Mouse (Mus musculus) adipose tissue, adult 10 weeks (tissue): ENCODE data around the gene F930015N05Rik. TPM values are rescaled to one million over a fixed set of nuclear protein-coding genes. Genes with fewer than 3 reads are reported as not detected.

Experiments used
- polyA plus RNA-seq: library from polyadenylated mRNA; stranded (reverse); fragments of 350-450 nt; fragmentation: Illumina TruSeq; extraction: RNeasy Lipid Tissue Mini Kit (QIAGEN cat#74804); gene quantifications from one replicate; pipeline ENCODE4 v1.2.3, GENCODE M21; 2014; ENCODE audit warnings: low read depth, low replicate concordance

The F930015N05Rik gene
- polyA plus RNA-seq = 0.61 TPM

DNA sequence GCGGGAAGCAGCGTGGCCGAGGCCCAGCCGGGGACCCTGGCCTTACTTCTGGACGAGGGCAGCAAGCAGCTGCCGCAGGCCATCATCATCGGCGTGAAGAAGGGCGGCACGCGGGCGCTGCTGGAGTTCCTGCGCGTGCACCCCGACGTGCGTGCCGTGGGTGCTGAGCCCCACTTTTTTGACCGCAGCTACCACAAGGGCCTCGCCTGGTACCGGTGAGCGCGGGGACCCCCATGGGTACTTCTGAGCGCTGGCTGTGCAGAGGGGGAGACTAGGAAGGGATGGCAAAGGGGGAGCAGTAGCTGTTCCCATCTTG lies at the start of gene F930015N05Rik:
TSS of gene F930015N05Rik (minus strand) at position 242 of the 316 bp plus-strand sequence.

DNA sequence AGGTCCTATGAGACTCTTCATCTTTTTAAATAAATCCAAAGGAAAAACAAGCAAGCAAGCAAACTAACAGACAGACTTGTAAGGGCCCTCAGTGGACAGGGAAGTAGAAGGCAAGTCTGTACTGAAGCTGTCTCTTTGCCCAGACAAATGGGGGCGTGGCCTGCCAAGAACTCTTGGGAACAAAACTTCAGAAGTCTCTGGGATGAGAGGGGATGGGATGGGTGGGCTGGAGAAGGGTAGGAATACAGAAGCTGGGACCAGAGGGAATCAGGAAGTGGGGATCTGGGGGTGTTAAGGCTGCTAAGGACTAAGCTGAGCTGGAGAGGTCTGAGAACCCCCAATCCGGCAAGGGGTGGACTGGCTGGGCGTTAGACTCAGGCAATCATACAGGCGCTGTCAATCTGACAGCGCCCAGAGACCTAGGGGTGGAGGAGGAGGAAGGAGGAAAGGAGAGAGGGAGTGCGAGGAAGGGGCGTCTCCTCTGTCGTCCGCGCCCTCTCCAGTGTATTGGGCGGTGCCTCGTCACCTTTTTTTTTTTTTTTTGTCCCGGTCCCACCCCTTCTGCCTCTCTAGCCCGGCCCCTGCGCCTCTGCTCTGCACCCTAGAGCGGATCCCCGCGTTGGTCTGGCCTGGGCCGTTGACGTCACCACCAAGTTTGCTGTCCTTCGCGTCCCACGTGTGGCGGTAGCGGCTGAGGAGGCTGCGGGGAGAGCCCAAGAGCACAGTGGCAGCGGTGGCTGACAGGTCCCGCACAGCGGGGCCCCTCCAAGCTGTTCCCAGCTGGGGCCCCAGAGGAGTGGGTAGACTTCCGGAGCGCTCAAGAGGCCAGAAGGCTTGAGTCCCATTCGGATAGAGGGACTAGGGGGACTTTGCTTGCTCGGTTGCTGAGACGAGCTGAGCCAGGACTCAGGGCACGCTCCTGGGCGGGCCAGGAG lies 1.6 kb downstream of the F930015N05Rik start, which contains the start of gene Hs3st3a1:
TSS of gene Hs3st3a1 (plus strand) at position 722 of the 935 bp plus-strand sequence.

Other genes with a start within 250 kb of the F930015N05Rik start
- gene Hs3st3a1, start 1.3 kb downstream of the F930015N05Rik start, polyA plus RNA-seq = 5.8 TPM